Mouse (Mus musculus) thymus, adult 2 months (tissue): ENCODE measurements around the gene Strap. TPM values are rescaled to one million over a fixed set of nuclear protein-coding genes. Genes with fewer than 3 reads are reported as not detected.
A peak's percentile ranks its signal among the peaks of the same experiment; 100 is the strongest.

Experiments
- DNase-seq: peaks from one replicate; pipeline ENCODE4 v3.0.0; 2021
- H3K27ac ChIP-seq: fragments of 200-500 bp; 2 replicates; pipeline ENCODE4 v1.5.1; 2012; ENCODE audit warnings: low read length, control low read depth; ENCODE audit not compliant: control insufficient read depth, insufficient read depth
- H3K27me3 ChIP-seq: fragments of 200-500 bp; 2 replicates; pipeline ENCODE4 v1.6.1; 2012; ENCODE audit warnings: mild to moderate bottlenecking, low read length, moderate library complexity, mixed read lengths; ENCODE audit not compliant: control insufficient read depth, insufficient read depth
- H3K36me3 ChIP-seq: fragments of 200-500 bp; 2 replicates; pipeline ENCODE4 v1.6.1; 2012; ENCODE audit warnings: mild to moderate bottlenecking, low read length, moderate library complexity; ENCODE audit not compliant: control insufficient read depth, insufficient read depth
- H3K4me1 ChIP-seq: fragments of 200-500 bp; replicated peaks from 2 replicates; pipeline ENCODE4 v1.6.1; 2012; ENCODE audit warnings: low read length; ENCODE audit not compliant: control insufficient read depth, insufficient read depth
- H3K4me3 ChIP-seq: fragments of 200-500 bp; 2 replicates; pipeline ENCODE4 v1.5.1; 2012; ENCODE audit warnings: mild to moderate bottlenecking, low read length, control low read depth, moderate library complexity; ENCODE audit not compliant: control insufficient read depth, insufficient read depth
- CTCF ChIP-seq: fragments of 200-500 bp; IDR thresholded peaks from 2 replicates; pipeline ENCODE4 v1.5.1; 2012; ENCODE audit warnings: mild to moderate bottlenecking, control low read depth, low read length, moderate library complexity, borderline replicate concordance; ENCODE audit not compliant: control insufficient read depth, poor library complexity, insufficient read depth; ENCODE audit errors: extremely low read depth
- POLR2A ChIP-seq: fragments of 200-500 bp; IDR thresholded peaks from 2 replicates; pipeline ENCODE4 v1.6.1; 2012; ENCODE audit warnings: mild to moderate bottlenecking, low read length, control low read depth, moderate library complexity; ENCODE audit not compliant: control insufficient read depth, poor library complexity, insufficient read depth; ENCODE audit errors: extremely low read depth
- WGBS: fragments of 180-500 bp; shearing (Covaris S2); methylation state at CpG from one replicate; pipeline ENCODE4 v1.1.7; 2018; 5-methylcytosine and 5-hydroxymethylcytosine counted together
- polyA plus RNA-seq: library from polyadenylated mRNA; depleted of rRNA; stranded (reverse); fragments of >200 nt; gene quantifications from 2 replicates; pipeline ENCODE4 v1.2.3, GENCODE M21; 2012; rRNA removed

Gene Strap
- polyA plus RNA-seq, result 39.9 and 55.7 TPM in 2 replicates

- no peak within 1 kb of the TSS for H3K27ac ChIP-seq
- DNase-seq, result peak; percentile 89
- H3K4me3 ChIP-seq, result peak within 1 kb of the TSS; percentile 81
- H3K4me1 ChIP-seq, result peaks cover 9% of the 10 kb centered on the region
- WGBS, result under 1% methylated on average over 78 of the region's 86 CpGs
- TF ChIP-seq POLR2A (peak; percentile 80), CTCF (peak; percentile 47; the same call in 1 of the 2 replicates)
- no peaks in the 10 kb centered on the region for H3K27me3 ChIP-seq
- H3K36me3 ChIP-seq, result peaks cover 9% of the 10 kb centered on the region
Measured at GRCm38 (mm10) chr6:137734846-137735609, at the start of gene Strap. Strap (plus strand) TSS chr6:137735078.

GRCm38 (mm10) chr6:137687667-137688066, 47.2 kb upstream of the Strap start:
- whole genome bisulfite sequencing, result 97% methylated on average over 5 of the region's 5 CpGs
- no peaks in the 10 kb centered on the region for H3K27me3 ChIP-seq
- no peak overlapping the region for H3K4me3 ChIP-seq
- no peaks in the 10 kb centered on the region for H3K4me1 ChIP-seq
- no peaks in the 10 kb centered on the region for H3K36me3 ChIP-seq
- TF ChIP-seq CTCF (no peak), POLR2A (no peak)
- no peak for DNase-seq
- H3K27ac ChIP-seq, result no peak overlapping the region

GRCm38 (mm10) chr6:137688079-137688478, 46.8 kb upstream of the Strap start:
- Histone ChIP-seq H3K4me3 (no peak overlapping the region), H3K36me3 (no peaks in the 10 kb centered on the region), H3K27me3 (no peaks in the 10 kb centered on the region), H3K4me1 (no peaks in the 10 kb centered on the region), H3K27ac (no peak overlapping the region)
- DNase-seq, result no peak
- TF ChIP-seq POLR2A, result no peak
- TF ChIP-seq CTCF, result no peak
- WGBS, result 90% methylated on average over 3 of the region's 3 CpGs

GRCm38 (mm10) chr6:137688506-137689105, 46.3 kb upstream of the Strap start:
- DNase-seq, result no peak
- no peaks in the 10 kb centered on the region for H3K36me3 ChIP-seq
- WGBS, result 78% methylated on average over 11 of the region's 11 CpGs
- TF ChIP-seq POLR2A (no peak), CTCF (no peak)
- no peaks in the 10 kb centered on the region for H3K27me3 ChIP-seq
- H3K4me3 ChIP-seq, result no peak overlapping the region
- no peak overlapping the region for H3K27ac ChIP-seq
- H3K4me1 ChIP-seq, result no peaks in the 10 kb centered on the region

GRCm38 (mm10) chr6:137690550-137691119, 44.2 kb upstream of the Strap start:
- WGBS, result 59% methylated on average over 2 of the region's 2 CpGs
- no peaks in the 10 kb centered on the region for H3K27me3 ChIP-seq
- no peaks in the 10 kb centered on the region for H3K4me1 ChIP-seq
- H3K27ac ChIP-seq, result no peak overlapping the region
- no peak for DNase-seq
- H3K4me3 ChIP-seq, result no peak overlapping the region
- TF ChIP-seq POLR2A (no peak), CTCF (no peak)
- no peaks in the 10 kb centered on the region for H3K36me3 ChIP-seq

- WGBS, result 38% methylated on average over 2 of the region's 2 CpGs
Measured at GRCm38 (mm10) chr6:137694310-137694709, 40.6 kb upstream of the Strap start.

More at GRCm38 (mm10) chr6:137694310-137694709, 40.6 kb upstream of the Strap start:
- no peak overlapping the region for H3K27ac ChIP-seq
- DNase-seq, result no peak
- H3K36me3 ChIP-seq, result no peaks in the 10 kb centered on the region
- H3K4me1 ChIP-seq, result no peaks in the 10 kb centered on the region
- H3K4me3 ChIP-seq, result no peak overlapping the region
- no peaks in the 10 kb centered on the region for H3K27me3 ChIP-seq
- TF ChIP-seq POLR2A, result no peak
- no peak for TF ChIP-seq CTCF
